Mouse (Mus musculus): ENCODE results near the gene Zfp292. TPM values are rescaled to one million over a fixed set of nuclear protein-coding genes. Genes with fewer than 3 reads are reported as not detected.

The Zfp292 gene
- total and polyA plus RNA-seq, 3 experiments = 1.7 to 15.7 (median 14.0) TPM

DNA sequence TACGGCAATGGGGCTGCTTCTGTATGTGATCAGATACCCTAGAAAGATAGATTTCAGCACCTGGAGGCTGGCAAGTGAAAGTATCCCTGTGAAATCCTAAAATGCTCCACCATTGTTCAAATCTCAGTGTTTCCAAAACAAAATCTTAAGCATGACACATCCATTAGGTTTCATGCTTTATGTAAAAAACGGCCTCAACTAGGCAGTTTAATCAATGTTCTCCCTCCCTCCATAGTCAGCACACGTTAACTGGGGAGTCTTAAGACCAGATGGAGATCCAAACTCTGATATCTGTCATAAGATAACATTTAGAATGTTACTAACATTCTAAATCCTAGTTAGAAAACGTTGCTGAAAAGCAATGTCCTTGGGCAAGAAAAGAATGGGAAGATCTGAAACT is 909 bp downstream of the Zfp292 start:
- no peaks in the 10 kb centered on the region for H3K27me3 ChIP-seq (ENCODE audit: control insufficient read depth, insufficient read depth, low read length)
- TF ChIP-seq EP300 (IDR thresholded peaks at IDR 0.05; ENCODE audit: insufficient read depth, low read depth, low read length) (no peak), POLR2A (IDR thresholded peaks at IDR 0.05; ENCODE audit: insufficient read depth, low read depth, low read length) (no peak), CTCF (IDR thresholded peaks at IDR 0.05) (no peak)
- peak overlapping the region; percentile 83; the same call in 1 of the 2 replicates for H3K27ac ChIP-seq
- peaks cover 8% of the 10 kb centered on the region for H3K36me3 ChIP-seq (ENCODE audit: control insufficient read depth, insufficient read depth, low read length)
- H3K9ac ChIP-seq (ENCODE audit: low read depth, low read length) = peak overlapping the region; percentile 50; the same call in 1 of the 2 replicates
- peak overlapping the region; percentile 58 for H3K4me3 ChIP-seq
- H3K4me1 ChIP-seq (ENCODE audit: control insufficient read depth, insufficient read depth, low read length) = peaks cover 3% of the 10 kb centered on the region
- WGBS = 8% methylated on average over 4 of the region's 4 CpGs
- intact Hi-C loops (cut with DNase I) = loop anchor here (5.0 to 10.0 kb wide), 2 partner anchors 60 to 327 kb away; partner anchors contain the start of gene Akirin2
- DNase-seq = no peak
- H3K79me2 ChIP-seq (replicated peaks; ENCODE audit: control insufficient read depth, insufficient read depth, low read length) = peaks cover 6% of the 10 kb centered on the region; the same call in 1 of the 2 replicates

GRCm38 (mm10) chr4:34880921-34881650 is 1.7 kb downstream of the Zfp292 start:
- intact Hi-C loops (cut with DNase I) = loop anchor here (5.0 to 10.0 kb wide), 2 partner anchors 59 to 326 kb away; partner anchors contain the start of gene Akirin2
- peaks cover 8% of the 10 kb centered on the region; the same call in 1 of the 2 replicates for H3K79me2 ChIP-seq (replicated peaks; ENCODE audit: control insufficient read depth, insufficient read depth, low read length)
- no peak overlapping the region for H3K27ac ChIP-seq
- H3K9ac ChIP-seq (ENCODE audit: low read depth, low read length) = no peak overlapping the region
- peaks cover 2% of the 10 kb centered on the region for H3K4me1 ChIP-seq (ENCODE audit: control insufficient read depth, insufficient read depth, low read length)
- no peaks in the 10 kb centered on the region for H3K27me3 ChIP-seq (ENCODE audit: control insufficient read depth, insufficient read depth, low read length)
- TF ChIP-seq CTCF (IDR thresholded peaks at IDR 0.05) (no peak), EP300 (IDR thresholded peaks at IDR 0.05; ENCODE audit: insufficient read depth, low read depth, low read length) (no peak), POLR2A (IDR thresholded peaks at IDR 0.05; ENCODE audit: insufficient read depth, low read depth, low read length) (no peak)
- H3K4me3 ChIP-seq = no peak overlapping the region; the same call in 1 of the 2 replicates
- H3K36me3 ChIP-seq (ENCODE audit: control insufficient read depth, insufficient read depth, low read length) = peaks cover 8% of the 10 kb centered on the region
- WGBS = 80% methylated on average over 10 of the region's 10 CpGs
- DNase-seq = no peak

DNA sequence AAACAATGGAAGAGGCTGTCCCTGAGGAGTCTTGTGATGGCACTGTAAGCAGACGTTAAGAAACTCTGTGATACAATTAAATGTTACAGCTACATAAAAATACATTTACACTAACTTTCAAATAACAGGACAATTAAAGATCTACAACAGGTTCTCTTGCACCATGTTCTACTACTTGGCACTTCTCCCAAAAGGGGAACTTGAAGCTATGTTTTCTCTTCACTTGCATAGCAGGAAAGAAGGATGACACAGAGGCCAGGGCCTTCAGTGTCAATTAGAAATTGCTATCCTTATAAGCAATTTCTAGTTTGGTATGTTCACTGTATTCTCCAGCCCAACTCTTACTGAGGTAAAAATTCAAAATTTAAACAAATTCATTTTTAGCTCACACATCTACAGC is 8.5 kb downstream of the Zfp292 start:
- intact Hi-C loops (cut with DNase I) = loop anchor here (2.0 kb wide), 1 partner anchor 13 kb away; no protein-coding TSS in a partner anchor
- 36% methylated on average over 1 of the region's 1 CpGs for WGBS
- Histone ChIP-seq H3K27ac (no peak overlapping the region), H3K27me3 (ENCODE audit: control insufficient read depth, insufficient read depth, low read length) (no peaks in the 10 kb centered on the region), H3K9ac (ENCODE audit: low read depth, low read length) (no peak overlapping the region), H3K4me3 (no peak overlapping the region), H3K36me3 (ENCODE audit: control insufficient read depth, insufficient read depth, low read length) (peaks cover 5% of the 10 kb centered on the region), H3K4me1 (ENCODE audit: control insufficient read depth, insufficient read depth, low read length) (peaks cover 7% of the 10 kb centered on the region), H3K79me2 (replicated peaks; ENCODE audit: control insufficient read depth, insufficient read depth, low read length) (peaks cover 8% of the 10 kb centered on the region)
- no peak for DNase-seq
- TF ChIP-seq CTCF (IDR thresholded peaks at IDR 0.05) (no peak), EP300 (IDR thresholded peaks at IDR 0.05; ENCODE audit: insufficient read depth, low read depth, low read length) (no peak), POLR2A (IDR thresholded peaks at IDR 0.05; ENCODE audit: insufficient read depth, low read depth, low read length) (no peak)

GRCm38 (mm10) chr4:34872896-34873495 is 9.8 kb downstream of the Zfp292 start:
- peaks cover 10% of the 10 kb centered on the region for H3K79me2 ChIP-seq (replicated peaks; ENCODE audit: control insufficient read depth, insufficient read depth, low read length)
- 78% methylated on average over 4 of the region's 4 CpGs for WGBS
- DNase-seq = peak in 1 of 2 experiments; percentile 30
- peaks cover 10% of the 10 kb centered on the region for H3K36me3 ChIP-seq (ENCODE audit: control insufficient read depth, insufficient read depth, low read length)
- intact Hi-C loops (cut with DNase I) = no loop called here
- no peak overlapping the region for H3K4me3 ChIP-seq
- H3K27me3 ChIP-seq (ENCODE audit: control insufficient read depth, insufficient read depth, low read length) = no peaks in the 10 kb centered on the region
- TF ChIP-seq EP300 (IDR thresholded peaks at IDR 0.05; ENCODE audit: insufficient read depth, low read depth, low read length) (no peak), CTCF (IDR thresholded peaks at IDR 0.05) (no peak)
- no peak overlapping the region for H3K27ac ChIP-seq
- H3K4me1 ChIP-seq (ENCODE audit: control insufficient read depth, insufficient read depth, low read length) = peaks cover 7% of the 10 kb centered on the region
- no peak overlapping the region for H3K9ac ChIP-seq (ENCODE audit: low read depth, low read length)

- Histone ChIP-seq H3K27ac (no peak overlapping the region), H3K27me3 (ENCODE audit: control insufficient read depth, insufficient read depth, low read length) (no peaks in the 10 kb centered on the region), H3K79me2 (replicated peaks; ENCODE audit: control insufficient read depth, insufficient read depth, low read length) (peaks cover 12% of the 10 kb centered on the region), H3K36me3 (ENCODE audit: control insufficient read depth, insufficient read depth, low read length) (peaks cover 10% of the 10 kb centered on the region), H3K9ac (ENCODE audit: low read depth, low read length) (no peak overlapping the region), H3K4me3 (no peak overlapping the region), H3K4me1 (ENCODE audit: control insufficient read depth, insufficient read depth, low read length) (peaks cover 7% of the 10 kb centered on the region)
- 77% methylated on average over 3 of the region's 3 CpGs for WGBS
- intact Hi-C loops (cut with DNase I) = loop anchor here (2.0 kb wide), 1 partner anchor 19 kb away; no protein-coding TSS in a partner anchor
- TF ChIP-seq EP300 (IDR thresholded peaks at IDR 0.05; ENCODE audit: insufficient read depth, low read depth, low read length) (no peak), POLR2A (IDR thresholded peaks at IDR 0.05; ENCODE audit: insufficient read depth, low read depth, low read length) (no peak), CTCF (IDR thresholded peaks at IDR 0.05) (no peak)
- no peak for DNase-seq
Measured at GRCm38 (mm10) chr4:34869813-34870212, 12.9 kb downstream of the Zfp292 start.

Data from heart, adult 2 months (tissue).